Mouse (Mus musculus): ENCODE results near the gene Ncoa1. TPM values are rescaled to one million over a fixed set of nuclear protein-coding genes. Genes with fewer than 3 reads are reported as not detected.

Ncoa1 gene
- polyA plus RNA-seq, 1 experiment from 2014 or later: 19.4 TPM

GRCm38 (mm10) chr12:4233572-4234508 lies 243.1 kb downstream of the Ncoa1 start, which contains the start of the genes Ptrhd1 and Cenpo:
Gene Ptrhd1, plus strand, starts transcription at chr12:4234027.
Gene Cenpo, minus strand, starts transcription at chr12:4234294.
- ATAC-seq (ENCODE audit: low FRiP score) (peak; percentile 98), DNase-seq (ENCODE audit: low spot score) (peak; percentile 94)
- Histone ChIP-seq H3K9ac (peak within 1 kb of the TSS; percentile 76), H3K4me3 (replicated peaks; ENCODE audit: low read length) (peak within 1 kb of the TSS; percentile 55), H3K4me2 (replicated peaks) (peak within 1 kb of the TSS; percentile 71), H3K27ac (peak within 1 kb of the TSS; percentile 96), H3K4me1 (replicated peaks; ENCODE audit: control insufficient read depth, insufficient read depth, low read length) (peaks cover 16% of the 10 kb centered on the region), H3K36me3 (replicated peaks; ENCODE audit: control insufficient read depth, insufficient read depth) (peaks cover 18% of the 10 kb centered on the region; the same call in 1 of the 2 replicates), H3K27me3 (ENCODE audit: control insufficient read depth, insufficient read depth, low read length) (no peaks in the 10 kb centered on the region), H3K9me3 (ENCODE audit: control insufficient read depth, low read length) (no peaks in the 10 kb centered on the region)
- WGBS: under 1% methylated on average over 50 of the region's 50 CpGs

GRCm38 (mm10) chr12:4232777-4233176 lies 244.2 kb downstream of the Ncoa1 start:
- Histone ChIP-seq H3K27ac (no peak overlapping the region), H3K4me3 (replicated peaks; ENCODE audit: low read length) (peak overlapping the region; percentile 55; the same call in 1 of the 2 replicates), H3K36me3 (replicated peaks; ENCODE audit: control insufficient read depth, insufficient read depth) (peaks cover 11% of the 10 kb centered on the region; the same call in 1 of the 2 replicates), H3K9ac (no peak overlapping the region), H3K27me3 (ENCODE audit: control insufficient read depth, insufficient read depth, low read length) (no peaks in the 10 kb centered on the region), H3K4me1 (replicated peaks; ENCODE audit: control insufficient read depth, insufficient read depth, low read length) (peaks cover 16% of the 10 kb centered on the region), H3K9me3 (ENCODE audit: control insufficient read depth, low read length) (no peaks in the 10 kb centered on the region), H3K4me2 (replicated peaks) (peak overlapping the region; percentile 71)
- DNase-seq (ENCODE audit: low spot score) (no peak), ATAC-seq (ENCODE audit: low FRiP score) (no peak)
- WGBS: 60% methylated on average over 4 of the region's 4 CpGs

- peaks cover 16% of the 10 kb centered on the region for H3K4me1 ChIP-seq (replicated peaks; ENCODE audit: control insufficient read depth, insufficient read depth, low read length)
- 93% methylated on average over 7 of the region's 7 CpGs for WGBS
Observed at GRCm38 (mm10) chr12:4230156-4230555, 246.8 kb downstream of the Ncoa1 start.

GRCm38 (mm10) chr12:4212908-4213307 lies 264.1 kb downstream of the Ncoa1 start:
- DNase-seq (ENCODE audit: low spot score) (no peak), ATAC-seq (ENCODE audit: low FRiP score) (no peak)
- Histone ChIP-seq H3K4me2 (replicated peaks) (no peak overlapping the region), H3K27me3 (ENCODE audit: control insufficient read depth, insufficient read depth, low read length) (no peaks in the 10 kb centered on the region), H3K9ac (no peak overlapping the region), H3K4me3 (replicated peaks; ENCODE audit: low read length) (no peak overlapping the region), H3K4me1 (replicated peaks; ENCODE audit: control insufficient read depth, insufficient read depth, low read length) (no peaks in the 10 kb centered on the region), H3K36me3 (replicated peaks; ENCODE audit: control insufficient read depth, insufficient read depth) (peaks cover 68% of the 10 kb centered on the region), H3K27ac (no peak overlapping the region), H3K9me3 (ENCODE audit: control insufficient read depth, low read length) (no peaks in the 10 kb centered on the region)
- 61% methylated on average over 8 of the region's 8 CpGs for WGBS

More at GRCm38 (mm10) chr12:4230156-4230555, 246.8 kb downstream of the Ncoa1 start:
- Histone ChIP-seq H3K4me3 (replicated peaks; ENCODE audit: low read length) (no peak overlapping the region), H3K36me3 (replicated peaks; ENCODE audit: control insufficient read depth, insufficient read depth) (0 out of 2 replicates have a peak, but pooled peaks cover 14% of the 10 kb centered on the region), H3K9me3 (ENCODE audit: control insufficient read depth, low read length) (no peaks in the 10 kb centered on the region), H3K9ac (no peak overlapping the region), H3K4me2 (replicated peaks) (no peak overlapping the region), H3K27me3 (ENCODE audit: control insufficient read depth, insufficient read depth, low read length) (no peaks in the 10 kb centered on the region), H3K27ac (no peak overlapping the region)
- ATAC-seq (ENCODE audit: low FRiP score): no peak
- no peak for DNase-seq (ENCODE audit: low spot score)

GRCm38 (mm10) chr12:4211174-4211573 lies 265.8 kb downstream of the Ncoa1 start:
- peaks cover 73% of the 10 kb centered on the region for H3K36me3 ChIP-seq (replicated peaks; ENCODE audit: control insufficient read depth, insufficient read depth)
- no peaks in the 10 kb centered on the region for H3K4me1 ChIP-seq (replicated peaks; ENCODE audit: control insufficient read depth, insufficient read depth, low read length)
- no peak overlapping the region for H3K9ac ChIP-seq
- H3K27me3 ChIP-seq (ENCODE audit: control insufficient read depth, insufficient read depth, low read length): no peaks in the 10 kb centered on the region
- no peaks in the 10 kb centered on the region for H3K9me3 ChIP-seq (ENCODE audit: control insufficient read depth, low read length)
- no peak overlapping the region for H3K4me2 ChIP-seq (replicated peaks)
- whole genome bisulfite sequencing: 86% methylated on average over 9 of the region's 9 CpGs
- H3K27ac ChIP-seq: no peak overlapping the region
- ATAC-seq (ENCODE audit: low FRiP score) (no peak), DNase-seq (ENCODE audit: low spot score) (no peak)
- H3K4me3 ChIP-seq (replicated peaks; ENCODE audit: low read length): no peak overlapping the region

GRCm38 (mm10) chr12:4209196-4209595 lies 267.8 kb downstream of the Ncoa1 start:
- Histone ChIP-seq H3K36me3 (replicated peaks; ENCODE audit: control insufficient read depth, insufficient read depth) (peaks cover 60% of the 10 kb centered on the region), H3K4me3 (replicated peaks; ENCODE audit: low read length) (no peak overlapping the region), H3K27ac (no peak overlapping the region), H3K4me2 (replicated peaks) (no peak overlapping the region), H3K9me3 (ENCODE audit: control insufficient read depth, low read length) (no peaks in the 10 kb centered on the region), H3K27me3 (ENCODE audit: control insufficient read depth, insufficient read depth, low read length) (no peaks in the 10 kb centered on the region), H3K4me1 (replicated peaks; ENCODE audit: control insufficient read depth, insufficient read depth, low read length) (no peaks in the 10 kb centered on the region), H3K9ac (no peak overlapping the region)
- 97% methylated on average over 9 of the region's 9 CpGs for WGBS
- ATAC-seq (ENCODE audit: low FRiP score) (no peak), DNase-seq (ENCODE audit: low spot score) (no peak)

- no peak overlapping the region for H3K9ac ChIP-seq
- ATAC-seq (ENCODE audit: low FRiP score) (no peak), DNase-seq (ENCODE audit: low spot score) (peak; percentile 61)
- H3K9me3 ChIP-seq (ENCODE audit: control insufficient read depth, low read length): no peaks in the 10 kb centered on the region
- no peak overlapping the region for H3K4me2 ChIP-seq (replicated peaks)
- peaks cover 59% of the 10 kb centered on the region for H3K36me3 ChIP-seq (replicated peaks; ENCODE audit: control insufficient read depth, insufficient read depth)
- H3K27me3 ChIP-seq (ENCODE audit: control insufficient read depth, insufficient read depth, low read length): no peaks in the 10 kb centered on the region
- no peaks in the 10 kb centered on the region for H3K4me1 ChIP-seq (replicated peaks; ENCODE audit: control insufficient read depth, insufficient read depth, low read length)
- H3K4me3 ChIP-seq (replicated peaks; ENCODE audit: low read length): no peak overlapping the region
- H3K27ac ChIP-seq: no peak overlapping the region
- WGBS: 75% methylated on average over 15 of the region's 15 CpGs
Observed at GRCm38 (mm10) chr12:4208405-4209133, 268.4 kb downstream of the Ncoa1 start.

GRCm38 (mm10) chr12:4206106-4206505 lies 270.9 kb downstream of the Ncoa1 start:
- Histone ChIP-seq H3K9ac (no peak overlapping the region), H3K4me2 (replicated peaks) (no peak overlapping the region), H3K4me1 (replicated peaks; ENCODE audit: control insufficient read depth, insufficient read depth, low read length) (no peaks in the 10 kb centered on the region), H3K9me3 (ENCODE audit: control insufficient read depth, low read length) (no peaks in the 10 kb centered on the region), H3K4me3 (replicated peaks; ENCODE audit: low read length) (no peak overlapping the region), H3K27ac (no peak overlapping the region), H3K27me3 (ENCODE audit: control insufficient read depth, insufficient read depth, low read length) (no peaks in the 10 kb centered on the region), H3K36me3 (replicated peaks; ENCODE audit: control insufficient read depth, insufficient read depth) (peaks cover 52% of the 10 kb centered on the region)
- ATAC-seq (ENCODE audit: low FRiP score) (no peak), DNase-seq (ENCODE audit: low spot score) (no peak)
- 96% methylated on average over 11 of the region's 11 CpGs for WGBS

- ATAC-seq (ENCODE audit: low FRiP score) (no peak), DNase-seq (ENCODE audit: low spot score) (no peak)
- H3K9me3 ChIP-seq (ENCODE audit: control insufficient read depth, low read length): no peaks in the 10 kb centered on the region
- no peak overlapping the region for H3K9ac ChIP-seq
- WGBS: 93% methylated on average over 4 of the region's 4 CpGs
- H3K36me3 ChIP-seq (replicated peaks; ENCODE audit: control insufficient read depth, insufficient read depth): peaks cover 44% of the 10 kb centered on the region
- H3K4me1 ChIP-seq (replicated peaks; ENCODE audit: control insufficient read depth, insufficient read depth, low read length): no peaks in the 10 kb centered on the region
- H3K27ac ChIP-seq: no peak overlapping the region
- H3K4me3 ChIP-seq (replicated peaks; ENCODE audit: low read length): no peak overlapping the region
- H3K27me3 ChIP-seq (ENCODE audit: control insufficient read depth, insufficient read depth, low read length): no peaks in the 10 kb centered on the region
- H3K4me2 ChIP-seq (replicated peaks): no peak overlapping the region
Observed at GRCm38 (mm10) chr12:4202206-4202605, 274.8 kb downstream of the Ncoa1 start.
